Mouse (Mus musculus) common myeloid progenitor, adult 5-6 weeks (primary cell): Measurements from ENCODE around the gene Capn8. TPM values are rescaled to one million over a fixed set of nuclear protein-coding genes. Genes with fewer than 3 reads are reported as not detected.

Experiments
- ATAC-seq: replicated peaks from 2 replicates; pipeline ENCODE4 v1.8.0; 2016; ENCODE audit warnings: low read depth, mild to moderate bottlenecking, moderate TSS enrichment, inconsistent platforms; ENCODE audit not compliant: poor library complexity, severe bottlenecking
- total RNA-seq: library from RNA; stranded (forward); fragments of 200-1000, 187-1606 nt; gene quantifications from 2 replicates; pipeline ENCODE4 v1.2.3, GENCODE M21; 2017

Gene Capn8
- total RNA-seq = 0.37 TPM in 1 of 2 replicates, not detected in the other

DNA sequence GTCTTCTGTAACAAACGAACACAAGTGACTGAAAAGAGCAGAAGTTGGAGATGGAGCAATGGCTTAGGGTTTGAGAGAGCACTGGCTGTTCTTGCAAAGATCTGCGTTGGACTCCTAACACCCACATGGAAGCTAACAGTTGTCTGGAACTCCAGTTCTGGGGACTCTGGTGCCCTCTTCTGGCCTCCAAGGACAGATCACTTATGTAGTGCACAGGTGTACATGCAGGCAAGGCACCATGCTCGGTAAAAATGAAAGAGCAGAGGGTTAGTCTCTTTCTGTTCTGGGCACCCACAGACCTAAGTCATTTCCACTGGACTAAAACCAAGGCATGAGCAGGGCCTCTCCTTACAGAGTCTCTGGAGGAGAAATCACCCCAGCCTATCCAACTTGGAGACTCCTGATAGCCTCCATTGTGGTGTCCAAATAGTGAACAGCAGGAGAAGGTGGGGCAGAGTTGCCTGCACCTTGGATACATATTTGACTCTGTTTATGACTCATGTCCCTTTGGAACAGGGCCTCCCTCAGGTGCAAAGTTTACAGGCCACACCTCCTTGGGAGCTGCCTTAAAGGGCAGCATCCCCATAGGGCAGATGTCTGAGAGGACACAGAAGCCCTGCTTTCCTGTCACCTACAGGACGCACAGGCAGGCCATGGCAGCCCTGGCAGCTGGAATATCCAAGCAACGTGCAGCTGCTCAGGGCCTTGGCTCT is at the start of gene Capn8:
TSS of gene Capn8 (plus strand) at position 600 of the 713 bp plus-strand sequence.
- peak; percentile 33; the same call in 1 of the 2 replicates for ATAC-seq

DNA sequence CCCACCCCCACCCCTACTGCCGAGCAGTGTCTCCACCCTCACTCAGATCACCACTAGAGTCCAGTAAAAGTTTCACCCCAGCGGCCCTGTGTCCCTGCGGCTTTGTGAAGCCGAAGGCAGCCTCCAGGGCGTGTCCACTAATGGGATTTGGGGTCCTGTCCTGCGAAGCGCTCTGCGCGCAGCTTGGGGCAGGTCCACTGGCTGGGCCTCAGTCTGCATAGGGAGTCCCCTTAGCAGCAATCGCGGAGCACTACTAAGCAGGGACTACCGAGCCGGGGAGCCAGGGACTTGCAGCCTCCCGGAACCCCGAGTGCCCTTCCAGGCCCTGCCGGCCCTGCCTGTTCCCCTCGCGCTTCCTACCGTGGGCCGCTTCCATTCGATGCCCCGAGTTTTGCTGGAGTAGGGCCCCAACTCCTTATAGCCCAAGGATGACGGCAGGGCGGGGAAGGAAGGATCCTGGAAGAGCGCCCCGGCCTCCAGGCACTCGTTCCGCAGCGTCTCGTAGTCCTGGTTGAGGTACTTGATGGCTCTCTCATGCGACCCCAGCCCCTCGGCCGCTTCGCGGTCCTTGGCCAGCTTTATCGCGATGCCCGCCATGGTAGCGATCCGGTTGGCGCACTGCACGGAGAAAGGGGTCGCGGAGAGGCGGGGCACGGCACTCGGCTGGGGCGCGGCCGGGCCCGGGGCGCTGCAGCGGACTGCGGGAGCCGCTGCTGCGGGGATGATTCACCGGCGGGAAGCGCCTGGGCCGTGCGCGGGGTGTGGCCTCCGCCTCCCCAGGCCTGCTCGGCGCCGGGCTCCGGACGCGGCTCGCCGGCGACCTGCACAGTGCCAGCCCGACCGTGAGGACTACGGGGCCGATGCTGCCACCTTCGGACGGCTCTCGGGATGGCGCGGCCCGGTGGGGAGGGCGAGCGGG is 47.8 kb upstream of the Capn8 start, which contains the start of gene Capn2:
TSS of gene Capn2 (minus strand) at position 851 of the 919 bp plus-strand sequence.
- ATAC-seq = peak; percentile 72

DNA sequence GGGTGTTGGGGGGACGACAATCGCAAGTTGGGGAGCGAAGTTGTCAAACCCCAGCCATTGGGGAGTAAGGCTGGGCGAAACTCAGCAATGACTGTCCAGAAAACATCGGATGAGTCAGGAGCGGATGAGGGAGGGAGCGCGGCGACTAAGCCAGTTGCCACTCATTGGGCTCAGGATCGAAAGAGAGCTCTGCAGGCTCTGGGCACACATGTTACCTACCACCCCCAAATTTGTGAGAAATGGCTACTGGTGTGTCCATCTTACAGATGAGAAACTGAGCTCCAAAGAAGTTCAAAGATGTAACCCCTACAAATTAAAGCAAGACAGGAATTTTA is 47.2 kb upstream of the Capn8 start:
- ATAC-seq = no peak

GRCm38 (mm10) chr1:182518143-182518680 is 46.6 kb upstream of the Capn8 start:
- ATAC-seq = no peak

- no peak for ATAC-seq
Measured at GRCm38 (mm10) chr1:182518811-182519210, 46.0 kb upstream of the Capn8 start.

DNA sequence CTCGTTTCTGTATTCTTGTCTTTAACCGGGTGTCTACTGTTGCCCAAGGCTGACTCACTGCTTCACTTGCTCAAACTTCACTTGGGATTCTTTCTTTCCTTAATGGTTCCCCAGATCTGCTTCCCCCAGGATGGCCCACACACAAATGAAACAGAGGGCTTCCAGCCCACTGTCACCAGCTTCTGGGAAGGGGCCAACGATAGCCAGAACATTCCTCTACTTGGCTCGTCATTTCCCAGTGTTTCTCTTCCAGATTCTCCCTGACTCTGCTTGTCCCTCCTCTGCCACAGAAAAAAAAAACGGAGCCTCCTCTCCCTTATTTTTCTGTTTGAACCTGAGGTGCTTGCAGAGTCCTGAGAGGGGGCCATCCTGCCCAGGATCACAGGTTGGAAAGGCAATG is 45.5 kb upstream of the Capn8 start:
- no peak for ATAC-seq

GRCm38 (mm10) chr1:182520091-182520937 is 44.5 kb upstream of the Capn8 start:
- peak; percentile 46 for ATAC-seq

DNA sequence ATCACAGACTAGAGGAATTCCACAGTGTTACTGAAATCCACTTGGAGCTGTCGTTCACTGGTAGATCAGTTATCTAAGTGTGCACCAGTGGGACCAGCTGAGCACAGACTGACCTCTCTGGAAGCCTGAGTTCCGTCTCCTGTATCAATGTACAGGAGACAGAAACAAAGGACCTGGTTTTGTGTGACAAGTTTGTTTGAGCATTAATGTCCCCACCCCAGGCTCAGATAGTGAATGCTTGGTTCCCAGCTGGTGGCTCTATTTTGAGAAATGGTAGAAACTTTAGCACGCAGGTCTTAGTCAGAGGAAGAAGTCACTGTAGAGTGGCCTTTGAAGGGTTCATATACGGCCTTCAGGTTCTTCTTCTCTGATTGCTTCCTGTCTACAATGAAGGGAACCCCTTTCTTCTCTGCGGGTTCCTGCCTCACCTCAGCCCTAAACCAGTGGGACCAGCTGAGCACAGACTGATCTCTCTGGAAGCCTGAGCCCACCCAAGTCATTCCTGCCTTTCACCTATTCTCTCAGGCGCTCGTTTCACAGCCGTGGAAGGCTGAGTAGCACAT is 43.8 kb upstream of the Capn8 start:
- no peak for ATAC-seq

GRCm38 (mm10) chr1:182522961-182523360 is 41.8 kb upstream of the Capn8 start:
- ATAC-seq = no peak

GRCm38 (mm10) chr1:182523692-182524091 is 41.1 kb upstream of the Capn8 start:
- ATAC-seq = no peak

- ATAC-seq = no peak
Measured at GRCm38 (mm10) chr1:182525601-182526000, 39.2 kb upstream of the Capn8 start.

GRCm38 (mm10) chr1:182527261-182527766 is 37.5 kb upstream of the Capn8 start:
- ATAC-seq = no peak

DNA sequence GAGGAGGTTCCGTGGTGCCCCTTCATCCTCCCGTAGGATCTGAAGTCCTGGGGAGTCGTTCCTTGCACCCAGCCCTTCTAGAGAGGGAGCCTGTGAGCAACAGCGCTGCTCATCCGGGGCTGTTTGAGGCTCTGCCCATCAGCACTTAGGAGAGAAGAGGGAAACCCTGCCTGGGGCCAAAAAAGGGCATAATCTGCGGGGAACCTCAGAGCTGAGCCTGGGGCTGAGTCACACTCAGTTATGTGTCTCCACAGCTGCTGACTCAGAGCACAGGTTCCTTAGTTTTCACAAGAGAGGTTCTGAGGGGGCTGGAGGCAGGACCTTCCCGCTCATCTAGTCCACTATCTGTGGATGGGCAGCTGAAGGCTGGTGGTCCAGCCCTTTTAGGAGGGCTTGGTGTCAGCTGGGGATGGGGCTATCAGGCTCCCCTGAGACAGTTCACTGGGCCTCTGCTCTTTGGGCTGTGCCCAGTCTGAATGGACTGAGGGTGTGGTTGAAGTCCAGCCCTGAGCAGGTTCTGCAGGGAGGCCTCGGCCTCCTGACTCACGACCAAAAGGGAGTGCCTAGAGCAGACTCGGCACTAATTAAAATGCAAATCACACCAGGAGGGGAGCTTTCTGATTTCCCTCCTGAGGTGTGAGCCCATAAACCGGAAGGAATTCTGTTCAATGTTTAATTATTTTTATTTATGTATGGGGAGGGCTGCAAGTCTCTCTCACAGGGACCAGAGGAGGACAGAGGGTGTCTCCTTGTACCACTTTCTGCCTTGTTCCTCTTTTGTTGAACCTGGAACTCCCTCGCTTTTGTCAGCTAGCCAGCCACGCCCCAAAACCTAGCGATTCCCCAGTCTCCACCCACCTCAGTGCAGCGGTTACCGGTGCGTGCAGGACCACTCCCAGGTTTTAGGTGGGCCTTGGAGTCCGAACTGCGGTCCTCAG is 36.6 kb upstream of the Capn8 start:
- peak; percentile 91 for ATAC-seq

GRCm38 (mm10) chr1:182533583-182533982 is 31.2 kb upstream of the Capn8 start:
- ATAC-seq = no peak

DNA sequence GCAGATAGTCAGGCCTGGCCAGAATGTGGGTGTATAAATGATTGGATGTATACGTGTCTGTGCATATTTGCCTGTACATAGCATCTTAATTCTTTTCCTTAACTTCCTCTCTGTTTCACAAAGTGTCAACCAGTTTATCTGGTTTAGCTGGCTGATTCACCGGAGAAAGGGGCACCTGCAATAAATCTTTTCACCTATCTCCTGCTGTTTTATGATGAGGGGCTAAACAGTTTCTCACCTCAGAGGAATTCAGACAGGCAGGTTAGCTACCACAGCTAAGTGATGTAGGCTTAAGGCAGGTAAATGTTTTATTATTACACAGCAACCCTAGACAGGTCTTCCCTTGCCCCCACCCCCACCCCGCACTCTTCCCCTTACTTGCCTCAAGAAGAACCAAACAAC is 29.7 kb upstream of the Capn8 start:
- ATAC-seq = no peak

DNA sequence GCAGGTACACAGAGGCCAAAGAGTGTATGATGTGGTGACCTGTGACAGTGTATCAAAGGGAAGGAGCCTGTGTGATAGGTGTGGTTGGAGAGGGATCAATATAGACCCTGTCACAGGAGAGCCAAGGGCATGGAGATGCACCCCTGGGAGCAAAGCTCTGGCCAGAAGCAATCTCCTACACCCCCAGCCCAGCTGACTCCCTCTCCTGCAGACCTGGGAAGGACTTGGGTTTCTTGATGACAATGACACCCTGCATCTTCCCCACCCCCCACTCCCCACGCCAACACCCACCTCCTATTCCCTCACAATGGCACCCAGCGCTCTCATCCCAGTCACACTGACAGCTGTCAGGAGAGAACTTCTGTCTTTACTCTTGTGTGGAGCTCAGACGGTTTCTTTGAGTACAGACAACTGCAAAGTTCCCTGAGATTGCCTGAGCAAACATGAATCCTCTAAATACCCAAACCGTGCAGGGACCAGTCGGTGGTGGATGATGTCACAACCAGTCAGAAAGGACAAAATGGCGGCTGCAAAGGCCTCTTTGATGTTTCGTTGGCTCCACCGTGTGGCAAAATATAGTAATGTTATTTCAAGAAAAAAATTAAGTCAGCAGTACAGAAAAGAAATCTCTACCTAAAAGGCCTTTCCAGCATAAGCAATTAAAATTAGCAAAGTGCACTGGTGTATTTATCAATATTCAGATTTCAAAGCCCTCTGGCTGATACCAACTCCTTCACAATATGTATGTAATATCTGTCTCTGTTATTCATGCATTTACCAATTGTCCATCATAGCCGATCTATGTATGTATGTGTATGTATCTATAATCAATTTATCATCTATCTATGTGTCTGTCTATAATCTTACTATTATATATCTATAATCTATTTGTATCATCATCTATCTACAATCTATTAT is 25.5 kb upstream of the Capn8 start:
- peak; percentile 87 for ATAC-seq

GRCm38 (mm10) chr1:182542110-182542509 is 22.7 kb upstream of the Capn8 start:
- ATAC-seq = no peak
